Mouse (Mus musculus) CH12.LX (cell line): ENCODE data around the gene 2410004B18Rik.

Experiments used
- CTCF ChIP-seq, 2 experiments: IDR thresholded peaks in 1 of 2; conservative IDR thresholded peaks in 1 of 2; 2 replicates each; pipeline ENCODE4 v1.5.1; 2011 to 2012; ENCODE audit warnings: low read depth in 2 of 2, low read length in 2 of 2, improper control_type of control experiment in 1 of 2, inconsistent platforms in 1 of 2, mild to moderate bottlenecking in 1 of 2, moderate library complexity in 1 of 2
- ELF1 ChIP-seq: IDR thresholded peaks from 2 replicates; pipeline ENCODE4 v1.6.1; 2014; ENCODE audit warnings: low read depth, mild to moderate bottlenecking, inconsistent platforms, low read length, improper control_type of control experiment
- JUND ChIP-seq: conservative IDR thresholded peaks from 2 replicates; pipeline ENCODE4 v1.6.1; 2011; ENCODE audit warnings: low read depth, low read length, improper control_type of control experiment
- ZC3H11A ChIP-seq: IDR thresholded peaks from 2 replicates; pipeline ENCODE4 v1.6.1; 2012; ENCODE audit warnings: low read depth, mild to moderate bottlenecking, inconsistent platforms, low read length, improper control_type of control experiment

GRCm38 (mm10) chr3:145925506-145925905 lies 12.3 kb upstream of the 2410004B18Rik start:
- TF ChIP-seq ELF1 (no peak), JUND (no peak), ZC3H11A (no peak), CTCF (conservative IDR thresholded peaks at IDR 0.05 in 1 of 2, IDR thresholded peaks at IDR 0.05 in 1 of 2; ENCODE audit: low read depth in 2 of 2, low read length in 2 of 2) (no peak)
